Mouse (Mus musculus): ENCODE measurements around the gene Ccdc57. TPM values are rescaled to one million over a fixed set of nuclear protein-coding genes. Genes with fewer than 3 reads are reported as not detected.
"Not testable (repeated sequence)": the region's sequence is repeated elsewhere in the genome, so short reads cannot be mapped to it uniquely, and the experiment has no call there.

The Ccdc57 gene
- polyA plus RNA-seq, 1 experiment from 2014 or later, result 1.1 TPM

- no peak overlapping the region for H3K9ac ChIP-seq (ENCODE audit: low read length)
- no peaks in the 10 kb centered on the region for H3K4me1 ChIP-seq (replicated peaks; ENCODE audit: control insufficient read depth, insufficient read depth)
- no peak for TF ChIP-seq CTCF (IDR thresholded peaks at IDR 0.05; ENCODE audit: low read depth)
- no peak for TF ChIP-seq EP300 (optimal IDR thresholded peaks at IDR 0.05)
- ATAC-seq (ENCODE audit: low FRiP score, low TSS enrichment) (no peak), DNase-seq (ENCODE audit: low spot score) (no peak)
- 81% methylated on average over 10 of the region's 10 CpGs for WGBS
- no peak overlapping the region for H3K4me3 ChIP-seq (ENCODE audit: low read depth, low read length)
- H3K27ac ChIP-seq (replicated peaks), result no peak overlapping the region
- no peaks in the 10 kb centered on the region for H3K27me3 ChIP-seq (ENCODE audit: control insufficient read depth, insufficient read depth, low read length)
- H3K4me2 ChIP-seq (replicated peaks; ENCODE audit: low read depth), result no peak overlapping the region
- H3K36me3 ChIP-seq (ENCODE audit: control insufficient read depth, insufficient read depth, low read length), result no peaks in the 10 kb centered on the region
- H3K9me3 ChIP-seq (ENCODE audit: control insufficient read depth, low read length), result no peaks in the 10 kb centered on the region
Observed at GRCm38 (mm10) chr11:120862819-120863218, 69.9 kb downstream of the Ccdc57 start.

- WGBS, result 77% methylated on average over 3 of the region's 3 CpGs
- H3K4me1 ChIP-seq (replicated peaks; ENCODE audit: control insufficient read depth, insufficient read depth); H3K27me3 ChIP-seq (ENCODE audit: control insufficient read depth, insufficient read depth, low read length); H3K4me3 ChIP-seq (ENCODE audit: low read depth, low read length); H3K9me3 ChIP-seq (ENCODE audit: control insufficient read depth, low read length); H3K4me2 ChIP-seq (replicated peaks; ENCODE audit: low read depth); H3K36me3 ChIP-seq (ENCODE audit: control insufficient read depth, insufficient read depth, low read length); H3K9ac ChIP-seq (ENCODE audit: low read length): not testable (repeated sequence)
- 0 out of 2 replicates have a peak overlapping the region, but pooled peaks have one; percentile 25 for H3K27ac ChIP-seq (replicated peaks)
- peak; percentile 75 for ATAC-seq (ENCODE audit: low FRiP score, low TSS enrichment)
- peak; percentile 22 for DNase-seq (ENCODE audit: low spot score)
Observed at GRCm38 (mm10) chr11:120855938-120856337, 76.7 kb downstream of the Ccdc57 start.

DNA sequence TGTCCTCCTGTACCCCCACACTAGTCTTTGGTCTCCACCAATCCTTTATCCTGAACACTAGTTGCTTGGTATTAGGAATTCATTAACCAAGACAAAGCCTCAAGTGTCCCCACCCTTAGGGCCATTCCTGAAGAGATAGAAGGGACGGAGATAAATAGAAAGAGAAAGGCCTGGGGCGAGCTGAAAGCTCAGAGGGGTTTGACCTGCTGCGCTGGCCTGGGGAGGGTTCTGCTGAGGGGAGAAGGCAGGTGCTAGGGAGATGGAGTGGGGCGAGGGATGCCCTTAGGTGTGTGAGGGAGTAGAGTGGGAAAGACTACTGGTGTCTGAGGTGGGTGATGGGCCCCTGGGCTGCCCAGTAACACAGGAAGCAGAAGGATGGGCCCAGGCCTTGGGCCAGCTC lies 78.9 kb downstream of the Ccdc57 start:
- Histone ChIP-seq H3K4me3 (ENCODE audit: low read depth, low read length) (no peak overlapping the region), H3K27me3 (ENCODE audit: control insufficient read depth, insufficient read depth, low read length) (no peaks in the 10 kb centered on the region), H3K9ac (ENCODE audit: low read length) (no peak overlapping the region), H3K27ac (replicated peaks) (peak overlapping the region; percentile 76), H3K4me1 (replicated peaks; ENCODE audit: control insufficient read depth, insufficient read depth) (peaks cover 6% of the 10 kb centered on the region; the same call in 1 of the 2 replicates), H3K9me3 (ENCODE audit: control insufficient read depth, low read length) (no peaks in the 10 kb centered on the region), H3K4me2 (replicated peaks; ENCODE audit: low read depth) (no peak overlapping the region), H3K36me3 (ENCODE audit: control insufficient read depth, insufficient read depth, low read length) (no peaks in the 10 kb centered on the region)
- WGBS, result 73% methylated on average over 4 of the region's 4 CpGs
- no peak for DNase-seq (ENCODE audit: low spot score)
- ATAC-seq (ENCODE audit: low FRiP score, low TSS enrichment), result no peak
- TF ChIP-seq CTCF (IDR thresholded peaks at IDR 0.05; ENCODE audit: low read depth) (no peak), EP300 (optimal IDR thresholded peaks at IDR 0.05) (no peak)

GRCm38 (mm10) chr11:120853158-120853557 lies 79.5 kb downstream of the Ccdc57 start:
- Histone ChIP-seq H3K27ac (replicated peaks) (peak overlapping the region; percentile 88), H3K27me3 (ENCODE audit: control insufficient read depth, insufficient read depth, low read length) (no peaks in the 10 kb centered on the region), H3K9me3 (ENCODE audit: control insufficient read depth, low read length) (no peaks in the 10 kb centered on the region), H3K4me2 (replicated peaks; ENCODE audit: low read depth) (no peak overlapping the region), H3K4me3 (ENCODE audit: low read depth, low read length) (no peak overlapping the region), H3K36me3 (ENCODE audit: control insufficient read depth, insufficient read depth, low read length) (no peaks in the 10 kb centered on the region), H3K4me1 (replicated peaks; ENCODE audit: control insufficient read depth, insufficient read depth) (peaks cover 6% of the 10 kb centered on the region; the same call in 1 of the 2 replicates), H3K9ac (ENCODE audit: low read length) (no peak overlapping the region)
- WGBS, result 83% methylated on average over 4 of the region's 4 CpGs
- no peak for ATAC-seq (ENCODE audit: low FRiP score, low TSS enrichment)
- no peak for TF ChIP-seq CTCF (IDR thresholded peaks at IDR 0.05; ENCODE audit: low read depth)
- no peak for TF ChIP-seq EP300 (optimal IDR thresholded peaks at IDR 0.05)
- DNase-seq (ENCODE audit: low spot score), result no peak

DNA sequence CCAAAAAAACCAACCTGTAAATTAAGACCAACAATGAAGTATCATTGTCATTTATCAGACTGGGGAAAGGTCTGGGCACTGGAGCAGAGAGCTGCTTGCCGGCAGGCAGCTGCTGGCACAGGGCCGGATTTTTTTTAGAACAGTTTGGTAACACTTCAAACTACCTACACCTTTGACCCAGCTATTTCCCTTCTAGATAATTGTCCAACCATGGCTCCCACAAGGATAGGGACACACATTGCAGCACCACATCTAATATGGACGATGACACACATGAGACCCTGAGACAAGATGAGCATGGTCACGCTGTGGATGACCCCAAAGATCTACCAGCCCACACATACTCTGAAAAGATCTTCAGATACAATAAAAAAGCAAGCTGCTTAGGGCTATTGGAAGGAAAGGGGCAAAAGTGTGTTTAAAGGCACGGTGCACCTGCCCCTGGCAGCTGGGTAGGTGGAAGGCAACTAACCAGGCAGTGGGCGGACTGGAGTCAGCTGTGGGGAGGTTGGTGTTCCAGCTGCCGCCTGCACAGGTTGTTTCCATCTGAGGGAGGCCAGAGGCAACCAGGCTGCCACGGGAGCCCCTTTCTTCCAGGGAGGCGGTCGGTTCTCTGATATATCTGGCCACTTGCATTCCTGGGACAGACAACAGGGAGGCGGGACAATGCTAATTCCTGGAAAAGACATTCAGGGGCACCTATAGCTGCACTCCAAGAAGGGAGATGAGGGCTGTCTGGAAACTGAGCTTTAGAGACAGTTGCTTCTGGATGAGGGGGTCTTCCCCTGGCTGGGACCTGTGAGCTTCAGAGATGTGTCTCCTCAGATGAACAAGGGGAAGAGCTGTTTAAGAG lies 80.4 kb downstream of the Ccdc57 start:
- no peak for TF ChIP-seq CTCF (IDR thresholded peaks at IDR 0.05; ENCODE audit: low read depth)
- no peak for TF ChIP-seq EP300 (optimal IDR thresholded peaks at IDR 0.05)
- 51% methylated on average over 11 of the region's 11 CpGs for WGBS
- Histone ChIP-seq H3K9ac (ENCODE audit: low read length) (no peak overlapping the region), H3K4me2 (replicated peaks; ENCODE audit: low read depth) (no peak overlapping the region), H3K36me3 (ENCODE audit: control insufficient read depth, insufficient read depth, low read length) (no peaks in the 10 kb centered on the region), H3K27ac (replicated peaks) (peak overlapping the region; percentile 88), H3K4me3 (ENCODE audit: low read depth, low read length) (no peak overlapping the region), H3K9me3 (ENCODE audit: control insufficient read depth, low read length) (no peaks in the 10 kb centered on the region), H3K4me1 (replicated peaks; ENCODE audit: control insufficient read depth, insufficient read depth) (peaks cover 6% of the 10 kb centered on the region; the same call in 1 of the 2 replicates), H3K27me3 (ENCODE audit: control insufficient read depth, insufficient read depth, low read length) (no peaks in the 10 kb centered on the region)
- ATAC-seq (ENCODE audit: low FRiP score, low TSS enrichment) (no peak), DNase-seq (ENCODE audit: low spot score) (peak; percentile 57)

DNA sequence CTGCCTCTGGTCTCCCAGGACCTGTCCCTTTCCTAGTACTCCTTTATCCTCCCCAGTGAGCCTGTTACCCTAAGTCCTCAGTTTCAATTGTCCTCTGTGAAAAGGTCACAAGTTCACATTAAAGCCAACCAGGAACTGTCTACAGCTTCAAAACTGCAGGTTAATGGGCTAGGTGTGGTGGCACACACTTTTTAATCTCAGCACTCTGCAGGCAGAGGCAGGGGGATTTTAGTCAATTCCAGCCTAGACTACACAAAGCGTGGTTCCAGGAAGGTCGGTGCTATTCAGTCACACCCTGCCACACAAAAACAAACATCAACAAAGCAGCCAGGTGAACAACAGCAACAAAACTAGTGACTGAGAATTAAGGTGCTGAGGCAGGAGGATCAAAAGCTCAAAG lies 81.1 kb downstream of the Ccdc57 start:
- Histone ChIP-seq H3K4me2 (replicated peaks; ENCODE audit: low read depth) (no peak overlapping the region), H3K9ac (ENCODE audit: low read length) (no peak overlapping the region), H3K4me1 (replicated peaks; ENCODE audit: control insufficient read depth, insufficient read depth) (peaks cover 6% of the 10 kb centered on the region; the same call in 1 of the 2 replicates), H3K27ac (replicated peaks) (peak overlapping the region; percentile 88), H3K4me3 (ENCODE audit: low read depth, low read length) (no peak overlapping the region), H3K9me3 (ENCODE audit: control insufficient read depth, low read length) (no peaks in the 10 kb centered on the region), H3K27me3 (ENCODE audit: control insufficient read depth, insufficient read depth, low read length) (no peaks in the 10 kb centered on the region), H3K36me3 (ENCODE audit: control insufficient read depth, insufficient read depth, low read length) (no peaks in the 10 kb centered on the region)
- 65% methylated on average over 2 of the region's 2 CpGs for WGBS
- DNase-seq (ENCODE audit: low spot score), result no peak
- no peak for ATAC-seq (ENCODE audit: low FRiP score, low TSS enrichment)
- TF ChIP-seq CTCF (IDR thresholded peaks at IDR 0.05; ENCODE audit: low read depth) (no peak), EP300 (optimal IDR thresholded peaks at IDR 0.05) (no peak)

All from stomach, postnatal 0 days (tissue).